In genomic region chr15:31819219-31819618, GRCm38 (mm10) we compare ENCODE assay signal across 14 mouse cellular contexts.
DNase-seq lines count a peak whose midpoint lies in the region; ATAC-seq and TF ChIP-seq lines count a peak whose summit lies in the region.
"Had no signal": no experiment of that assay in that cellular context is flagged by ENCODE, and none has a peak within 500 bp of the region (broad histone marks: within the 10 kb centered on the region; RNA-seq: fewer than 3 reads in every experiment).

No protein-coding gene starts in this region.

- 26% methylated on average over 6 of the region's 6 CpGs for WGBS in limb, embryonic 11.5 days
- WGBS in limb, embryonic 10.5 days: 26% methylated on average over 6 of the region's 6 CpGs
- WGBS in limb, embryonic 14.5 days: 27% methylated on average over 6 of the region's 6 CpGs

- no peaks in the 10 kb centered on the region for H3K36me3 ChIP-seq in limb, embryonic 11.5 days (ENCODE audit: control insufficient read depth, insufficient read depth, low read length)
- no peaks in the 10 kb centered on the region for H3K36me3 ChIP-seq in limb, embryonic 10.5 days
- no peaks in the 10 kb centered on the region for H3K36me3 ChIP-seq in limb, embryonic 14.5 days (ENCODE audit: control insufficient read depth, insufficient read depth, low read length)
- H3K36me3 ChIP-seq: forebrain, embryonic 10.5 days; hindbrain, embryonic 13.5 days; intestine, embryonic 15.5 days; midbrain, embryonic 12.5 days had no signal

- no peak overlapping the region for H3K9ac ChIP-seq in limb, embryonic 11.5 days (ENCODE audit: low read length)
- H3K9ac ChIP-seq in limb, embryonic 14.5 days (ENCODE audit: low read depth, low read length, severe bottlenecking): no peak overlapping the region
- H3K9ac ChIP-seq: hindbrain, embryonic 13.5 days; intestine, embryonic 15.5 days; midbrain, embryonic 12.5 days had no signal

- no peak for TF ChIP-seq POLR2A in limb, embryonic 14.5 days (IDR thresholded peaks at IDR 0.05; ENCODE audit: borderline replicate concordance, extremely low read depth, insufficient read depth, insufficient read length)

- H3K27me3 ChIP-seq in limb, embryonic 11.5 days (ENCODE audit: control insufficient read depth, insufficient read depth, low read length): no peaks in the 10 kb centered on the region
- no peaks in the 10 kb centered on the region for H3K27me3 ChIP-seq in limb, embryonic 10.5 days (ENCODE audit: low read depth, poor library complexity, severe bottlenecking)
- H3K27me3 ChIP-seq in limb, embryonic 14.5 days (ENCODE audit: control insufficient read depth, insufficient read depth, low read length): no peaks in the 10 kb centered on the region
- H3K27me3 ChIP-seq: hindbrain, embryonic 13.5 days; intestine, embryonic 15.5 days; midbrain, embryonic 12.5 days had no signal

- H3K27ac ChIP-seq in limb, embryonic 11.5 days (replicated peaks; ENCODE audit: low read depth, low read length): no peak overlapping the region
- no peak overlapping the region for H3K27ac ChIP-seq in limb, embryonic 10.5 days
- H3K27ac ChIP-seq in limb, embryonic 14.5 days (replicated peaks; ENCODE audit: low read depth, low read length): no peak overlapping the region
- H3K27ac ChIP-seq: forebrain, embryonic 10.5 days; heart, adult 2 months; hindbrain, embryonic 13.5 days; intestine, embryonic 15.5 days; kidney, postnatal 0 days; midbrain, embryonic 12.5 days had no signal

- H3K4me2 ChIP-seq in limb, embryonic 11.5 days (ENCODE audit: low read depth, severe bottlenecking): no peak overlapping the region
- H3K4me2 ChIP-seq in limb, embryonic 14.5 days (replicated peaks; ENCODE audit: low read depth, low read length, severe bottlenecking): no peak overlapping the region
- H3K4me2 ChIP-seq: hindbrain, embryonic 13.5 days; intestine, embryonic 15.5 days; midbrain, embryonic 12.5 days had no signal

- H3K9me3 ChIP-seq in limb, embryonic 11.5 days (ENCODE audit: control insufficient read depth, low read length): no peaks in the 10 kb centered on the region
- no peaks in the 10 kb centered on the region for H3K9me3 ChIP-seq in limb, embryonic 10.5 days (replicated peaks)
- H3K9me3 ChIP-seq in limb, embryonic 14.5 days (ENCODE audit: control insufficient read depth, low read length): no peaks in the 10 kb centered on the region
- H3K9me3 ChIP-seq: forebrain, embryonic 10.5 days; hindbrain, embryonic 13.5 days; intestine, embryonic 15.5 days; midbrain, embryonic 12.5 days had no signal

- H3K4me3 ChIP-seq in limb, embryonic 11.5 days (ENCODE audit: low read depth, low read length): no peak overlapping the region
- H3K4me3 ChIP-seq in limb, embryonic 10.5 days: no peak overlapping the region
- no peak overlapping the region for H3K4me3 ChIP-seq in limb, embryonic 14.5 days (replicated peaks; ENCODE audit: low read length)
- H3K4me3 ChIP-seq: forebrain, embryonic 10.5 days; heart, adult 2 months; hindbrain, embryonic 13.5 days; intestine, embryonic 15.5 days; midbrain, embryonic 12.5 days had no signal

- peak; percentile 65; the same call in 1 of the 2 replicates for ATAC-seq in limb, embryonic 11.5 days (ENCODE audit: insufficient number of reproducible peaks, low FRiP score, low TSS enrichment, low read depth)
- ATAC-seq in limb, embryonic 14.5 days (ENCODE audit: low FRiP score, low read depth): no peak
- ATAC-seq: intestine, embryonic 15.5 days had no signal

- H3K4me1 ChIP-seq in limb, embryonic 11.5 days (ENCODE audit: control insufficient read depth, insufficient read depth, low read length): no peaks in the 10 kb centered on the region
- peaks cover 5% of the 10 kb centered on the region; the same call in 1 of the 2 replicates for H3K4me1 ChIP-seq in limb, embryonic 10.5 days
- H3K4me1 ChIP-seq in limb, embryonic 14.5 days (ENCODE audit: control insufficient read depth, insufficient read depth, low read length): no peaks in the 10 kb centered on the region
- H3K4me1 ChIP-seq: forebrain, embryonic 10.5 days; hindbrain, embryonic 13.5 days; intestine, embryonic 15.5 days; midbrain, embryonic 12.5 days had no signal

- no peak for DNase-seq in limb, embryonic 11.5 days (ENCODE audit: low spot score)
- no peak for DNase-seq in limb, embryonic 10.5 days (ENCODE audit: low spot score)
- peak; percentile 33 to 42 for DNase-seq in cerebellum, postnatal 10 days
- DNase-seq in limb, embryonic 14.5 days (ENCODE audit: low spot score): peak; percentile 45
- no peak for DNase-seq in spleen, postnatal 10 days (ENCODE audit: low spot score in 2 of 2)
- no peak for DNase-seq in gastrocnemius, postnatal 10 days
- DNase-seq in spleen, adult 18-20 months: no peak
- DNase-seq: heart, adult 2 months; layer of hippocampus, adult 9-11 months had no signal

Comparison
In these comparisons a context has a peak if more than half of its experiments do, and no peak if none do; other contexts are left out.
1. DNase-seq: peak in cerebellum, postnatal 10 days (2 of 2) and limb, embryonic 14.5 days (single experiment); none in limb, embryonic 11.5 days (single experiment), limb, embryonic 10.5 days (single experiment), spleen, postnatal 10 days (0 of 2), gastrocnemius, postnatal 10 days (single experiment) and spleen, adult 18-20 months (0 of 2).